Mouse (Mus musculus) forebrain, embryonic 16.5 days (tissue): ENCODE measurements around the gene Capn8. TPM values are rescaled to one million over a fixed set of nuclear protein-coding genes. Genes with fewer than 3 reads are reported as not detected.

Source experiments
- ATAC-seq: fragments of 200-750 bp; cut with Nextera tagmentation; 2 replicates; pipeline ENCODE4 v1.8.0; 2017; ENCODE audit warnings: mild to moderate bottlenecking, moderate library complexity
- H3K27ac ChIP-seq: fragments of 300-500 bp; sonication (generic); 2 replicates; pipeline ENCODE4 v1.5.1; 2014; ENCODE audit warnings: low read length, control low read depth
- H3K27me3 ChIP-seq: fragments of 300-500 bp; sonication (generic); replicated peaks from 2 replicates; pipeline ENCODE4 v1.6.1; 2014; ENCODE audit warnings: low read length; ENCODE audit not compliant: control insufficient read depth, insufficient read depth
- H3K36me3 ChIP-seq: fragments of 300-500 bp; sonication (generic); 2 replicates; pipeline ENCODE4 v1.6.1; 2014; ENCODE audit not compliant: control insufficient read depth, insufficient read depth
- H3K4me1 ChIP-seq: fragments of 300-500 bp; sonication (generic); replicated peaks from 2 replicates; pipeline ENCODE4 v1.6.1; 2014; ENCODE audit warnings: low read length; ENCODE audit not compliant: control insufficient read depth, insufficient read depth
- H3K4me2 ChIP-seq: fragments of 300-500 bp; sonication (generic); 2 replicates; pipeline ENCODE4 v1.6.1; 2014; ENCODE audit warnings: mild to moderate bottlenecking, low read length, control low read depth
- H3K4me3 ChIP-seq: fragments of 300-500 bp; sonication (generic); replicated peaks from 2 replicates; pipeline ENCODE4 v1.5.1; 2014; ENCODE audit warnings: mild to moderate bottlenecking, low read length, control low read depth
- H3K9ac ChIP-seq: fragments of 300-500 bp; sonication (generic); replicated peaks from 2 replicates; pipeline ENCODE4 v1.6.1; 2014; ENCODE audit warnings: low read depth, low read length, control low read depth
- H3K9me3 ChIP-seq: fragments of 300-500 bp; sonication (generic); 2 replicates; pipeline ENCODE4 v1.6.1; 2016; ENCODE audit warnings: low read length; ENCODE audit not compliant: control insufficient read depth
- WGBS: fragments of 180-500 bp; shearing (Covaris S2); extraction: QIAGEN DNeasy Blood & Tissue Kit; methylation state at CpG from one replicate; pipeline ENCODE4 v1.1.7; 2014; 5-methylcytosine and 5-hydroxymethylcytosine counted together
- polyA plus RNA-seq: library from polyadenylated mRNA; unstranded; fragments of >200 nt; fragmentation: Nextera tagmentation; extraction: Ambion mirVana; gene quantifications from 2 replicates; pipeline ENCODE4 v1.2.1, GENCODE M21; 2015

Gene Capn8
- polyA plus RNA-seq, 1 experiment from 2014 or later: 0.14 TPM

GRCm38 (mm10) chr1:182522961-182523360 lies 41.8 kb upstream of the Capn8 start:
- no peaks in the 10 kb centered on the region for H3K9me3 ChIP-seq
- WGBS: 63% methylated on average over 5 of the region's 5 CpGs
- H3K4me1 ChIP-seq: peaks cover 5% of the 10 kb centered on the region
- H3K27me3 ChIP-seq: 0 out of 2 replicates have a peak, but pooled peaks cover 2% of the 10 kb centered on the region
- H3K36me3 ChIP-seq: no peaks in the 10 kb centered on the region
- ATAC-seq: no peak
- no peak overlapping the region for H3K9ac ChIP-seq
- no peak overlapping the region for H3K4me3 ChIP-seq
- H3K27ac ChIP-seq: no peak overlapping the region
- no peak overlapping the region for H3K4me2 ChIP-seq

- WGBS: 83% methylated on average over 3 of the region's 3 CpGs
- peaks cover 11% of the 10 kb centered on the region for H3K4me1 ChIP-seq
- H3K4me3 ChIP-seq: no peak overlapping the region
- no peak overlapping the region for H3K4me2 ChIP-seq
- no peak overlapping the region for H3K9ac ChIP-seq
- H3K36me3 ChIP-seq: no peaks in the 10 kb centered on the region
- H3K27me3 ChIP-seq: no peaks in the 10 kb centered on the region; the same call in 1 of the 2 replicates
- no peak overlapping the region for H3K27ac ChIP-seq
- ATAC-seq: no peak
- H3K9me3 ChIP-seq: no peaks in the 10 kb centered on the region
These were observed 41.1 kb upstream of the Capn8 start for GRCm38 (mm10) chr1:182523692-182524091.

GRCm38 (mm10) chr1:182525601-182526000 lies 39.2 kb upstream of the Capn8 start:
- no peaks in the 10 kb centered on the region; the same call in 1 of the 2 replicates for H3K27me3 ChIP-seq
- H3K27ac ChIP-seq: no peak overlapping the region
- no peak for ATAC-seq
- H3K9me3 ChIP-seq: no peaks in the 10 kb centered on the region
- H3K4me3 ChIP-seq: no peak overlapping the region
- H3K36me3 ChIP-seq: no peaks in the 10 kb centered on the region
- 94% methylated on average over 3 of the region's 3 CpGs for WGBS
- H3K4me2 ChIP-seq: no peak overlapping the region
- H3K4me1 ChIP-seq: peaks cover 9% of the 10 kb centered on the region
- H3K9ac ChIP-seq: no peak overlapping the region

- 47% methylated on average over 13 of the region's 13 CpGs for WGBS
- Histone ChIP-seq H3K36me3 (no peaks in the 10 kb centered on the region), H3K27me3 (no peaks in the 10 kb centered on the region; the same call in 1 of the 2 replicates), H3K4me1 (peaks cover 9% of the 10 kb centered on the region), H3K4me3 (no peak overlapping the region), H3K4me2 (no peak overlapping the region), H3K9me3 (no peaks in the 10 kb centered on the region), H3K9ac (no peak overlapping the region), H3K27ac (no peak overlapping the region)
- ATAC-seq: no peak
These were observed 37.5 kb upstream of the Capn8 start for GRCm38 (mm10) chr1:182527261-182527766.

GRCm38 (mm10) chr1:182527921-182528858 lies 36.6 kb upstream of the Capn8 start:
- no peaks in the 10 kb centered on the region; the same call in 1 of the 2 replicates for H3K27me3 ChIP-seq
- no peaks in the 10 kb centered on the region; the same call in 1 of the 2 replicates for H3K9me3 ChIP-seq
- H3K4me3 ChIP-seq: peak overlapping the region; percentile 1; the same call in 1 of the 2 replicates
- peak overlapping the region; percentile 13; the same call in 1 of the 2 replicates for H3K9ac ChIP-seq
- ATAC-seq: no peak
- H3K27ac ChIP-seq: no peak overlapping the region
- peak overlapping the region; percentile 35 for H3K4me2 ChIP-seq
- peaks cover 9% of the 10 kb centered on the region for H3K4me1 ChIP-seq
- no peaks in the 10 kb centered on the region for H3K36me3 ChIP-seq
- 5% methylated on average over 19 of the region's 19 CpGs for WGBS

- Histone ChIP-seq H3K4me3 (no peak overlapping the region), H3K9ac (no peak overlapping the region), H3K9me3 (no peaks in the 10 kb centered on the region; the same call in 1 of the 2 replicates), H3K4me1 (peaks cover 2% of the 10 kb centered on the region), H3K4me2 (no peak overlapping the region), H3K36me3 (no peaks in the 10 kb centered on the region), H3K27ac (no peak overlapping the region), H3K27me3 (no peaks in the 10 kb centered on the region)
- WGBS: 78% methylated on average over 3 of the region's 3 CpGs
- no peak for ATAC-seq
These were observed 31.2 kb upstream of the Capn8 start for GRCm38 (mm10) chr1:182533583-182533982.

- no peaks in the 10 kb centered on the region; the same call in 1 of the 2 replicates for H3K4me1 ChIP-seq
- no peaks in the 10 kb centered on the region for H3K27me3 ChIP-seq
- H3K4me3 ChIP-seq: no peak overlapping the region
- H3K36me3 ChIP-seq: no peaks in the 10 kb centered on the region
- H3K4me2 ChIP-seq: no peak overlapping the region
- H3K9ac ChIP-seq: no peak overlapping the region
- WGBS: 89% methylated on average over 3 of the region's 3 CpGs
- H3K27ac ChIP-seq: no peak overlapping the region
- no peaks in the 10 kb centered on the region; the same call in 1 of the 2 replicates for H3K9me3 ChIP-seq
- no peak for ATAC-seq
These were observed 29.7 kb upstream of the Capn8 start for GRCm38 (mm10) chr1:182535080-182535481.

GRCm38 (mm10) chr1:182539023-182539940 lies 25.5 kb upstream of the Capn8 start:
- Histone ChIP-seq H3K4me2 (peak overlapping the region; percentile 67), H3K9ac (peak overlapping the region; percentile 70), H3K36me3 (no peaks in the 10 kb centered on the region), H3K27ac (peak overlapping the region; percentile 74), H3K9me3 (no peaks in the 10 kb centered on the region), H3K27me3 (0 out of 2 replicates have a peak, but pooled peaks cover 3% of the 10 kb centered on the region), H3K4me3 (peak overlapping the region; percentile 50), H3K4me1 (no peaks in the 10 kb centered on the region; the same call in 1 of the 2 replicates)
- peak; percentile 95 for ATAC-seq
- 16% methylated on average over 9 of the region's 9 CpGs for WGBS
